Mouse (Mus musculus) kidney, adult 8-10 months (tissue): ENCODE data around the gene Serpinb11.

Source experiments
- DNase-seq, 2 experiments: peaks; one replicate each; pipeline ENCODE4 v3.0.0; 2022

The Serpinb11 gene

GRCm38 (mm10) chr1:107360898-107361297 is at the start of gene Serpinb11:
TSS of gene Serpinb11 (plus strand) at chr1:107361198.
- no peak for DNase-seq

GRCm38 (mm10) chr1:107345979-107346378 is 15.0 kb upstream of the Serpinb11 start:
- DNase-seq = no peak

- no peak for DNase-seq
These were observed 14.2 kb upstream of the Serpinb11 start for GRCm38 (mm10) chr1:107346788-107347187.

GRCm38 (mm10) chr1:107350392-107350791 is 10.6 kb upstream of the Serpinb11 start:
- no peak for DNase-seq

GRCm38 (mm10) chr1:107351115-107351514 is 9.9 kb upstream of the Serpinb11 start:
- DNase-seq = no peak

GRCm38 (mm10) chr1:107353046-107353445 is 8.0 kb upstream of the Serpinb11 start:
- no peak for DNase-seq

- no peak for DNase-seq
These were observed 5.0 kb downstream of the Serpinb11 start for GRCm38 (mm10) chr1:107365973-107366372.

- no peak for DNase-seq
These were observed 7.9 kb downstream of the Serpinb11 start for GRCm38 (mm10) chr1:107368944-107369343.

GRCm38 (mm10) chr1:107376952-107377351 is 16.0 kb downstream of the Serpinb11 start:
- no peak for DNase-seq

- no peak for DNase-seq
These were observed 17.4 kb downstream of the Serpinb11 start for GRCm38 (mm10) chr1:107378368-107378767.

- DNase-seq = no peak
These were observed 20.5 kb downstream of the Serpinb11 start for GRCm38 (mm10) chr1:107381491-107381890.

GRCm38 (mm10) chr1:107382404-107382803 is 21.4 kb downstream of the Serpinb11 start:
- no peak for DNase-seq

GRCm38 (mm10) chr1:107384532-107384931 is 23.5 kb downstream of the Serpinb11 start:
- DNase-seq = no peak

- no peak for DNase-seq
These were observed 28.8 kb downstream of the Serpinb11 start for GRCm38 (mm10) chr1:107389753-107390152.

- DNase-seq = no peak
These were observed 36.5 kb downstream of the Serpinb11 start for GRCm38 (mm10) chr1:107397481-107397880.

GRCm38 (mm10) chr1:107399355-107399754 is 38.4 kb downstream of the Serpinb11 start, which contains the start of gene Serpinb7:
TSS of gene Serpinb7 (plus strand) at chr1:107399655.
- no peak for DNase-seq

- no peak for DNase-seq
These were observed 41.1 kb downstream of the Serpinb11 start for GRCm38 (mm10) chr1:107402082-107402481.

- no peak for DNase-seq
These were observed 53.7 kb downstream of the Serpinb11 start for GRCm38 (mm10) chr1:107414650-107415049.

- DNase-seq = no peak
These were observed 61.5 kb downstream of the Serpinb11 start for GRCm38 (mm10) chr1:107422487-107422886.
